Mouse (Mus musculus) midbrain, embryonic 14.5 days (tissue): ENCODE results near the gene Rtn4rl2. TPM values are rescaled to one million over a fixed set of nuclear protein-coding genes. Genes with fewer than 3 reads are reported as not detected.

Source experiments
- ATAC-seq: fragments of 200-750 bp; cut with Nextera tagmentation; 2 replicates; pipeline ENCODE4 v1.8.0; 2017; ENCODE audit warnings: moderate number of reproducible peaks, moderate library complexity; ENCODE audit not compliant: low FRiP score, low TSS enrichment
- DNase-seq: peaks from one replicate; pipeline ENCODE4 v3.0.0-alpha.2; 2015
- H3K27ac ChIP-seq: fragments of 300-500 bp; sonication (generic); replicated peaks from 2 replicates; pipeline ENCODE4 v1.5.1; 2014; ENCODE audit warnings: mild to moderate bottlenecking, low read depth, low read length, moderate library complexity
- H3K27me3 ChIP-seq: fragments of 300-500 bp; sonication (generic); 2 replicates; pipeline ENCODE4 v1.6.1; 2014; ENCODE audit warnings: low read length, control low read depth, mixed read lengths; ENCODE audit not compliant: control insufficient read depth, insufficient read depth
- H3K36me3 ChIP-seq: fragments of 300-500 bp; sonication (generic); 2 replicates; pipeline ENCODE4 v1.6.1; 2014; ENCODE audit warnings: low read length, control low read depth; ENCODE audit not compliant: control insufficient read depth, insufficient read depth
- H3K4me1 ChIP-seq: fragments of 300-500 bp; sonication (generic); 2 replicates; pipeline ENCODE4 v1.6.1; 2014; ENCODE audit warnings: mild to moderate bottlenecking, antibody characterized with exemption, low read length, control low read depth; ENCODE audit not compliant: control insufficient read depth, insufficient read depth
- H3K4me2 ChIP-seq: fragments of 300-500 bp; sonication (generic); 2 replicates; pipeline ENCODE4 v1.6.1; 2014; ENCODE audit warnings: mild to moderate bottlenecking, low read length, moderate library complexity
- H3K4me3 ChIP-seq: fragments of 300-500 bp; sonication (generic); replicated peaks from 2 replicates; pipeline ENCODE4 v1.5.1; 2014; ENCODE audit warnings: low read depth, low read length
- H3K9ac ChIP-seq: fragments of 300-500 bp; sonication (generic); replicated peaks from 2 replicates; pipeline ENCODE4 v1.6.1; 2014; ENCODE audit warnings: mild to moderate bottlenecking, low read length, moderate library complexity
- H3K9me3 ChIP-seq: fragments of 300-500 bp; sonication (generic); 2 replicates; pipeline ENCODE4 v1.6.1; 2016; ENCODE audit warnings: low read length, control low read depth, mixed read lengths; ENCODE audit not compliant: control insufficient read depth
- WGBS: fragments of 180-500 bp; shearing (Covaris S2); extraction: QIAGEN DNeasy Blood & Tissue Kit; methylation state at CpG from one replicate; pipeline ENCODE4 v1.1.7; 2014; 5-methylcytosine and 5-hydroxymethylcytosine counted together
- microRNA-seq: library from miRNA; unstranded; fragments of <30 nt; microRNA quantifications from one replicate; pipeline ENCODE4, GENCODE M21; 2016
- polyA plus RNA-seq: library from polyadenylated mRNA; unstranded; fragments of >200 nt; fragmentation: Nextera tagmentation; extraction: Ambion mirVana; gene quantifications from 2 replicates; pipeline ENCODE4 v1.2.1, GENCODE M21; 2014

Rtn4rl2 gene
- polyA plus RNA-seq, 1 experiment from 2014 or later: 4.5 TPM

GRCm38 (mm10) chr2:84837107-84837506 is 49.4 kb downstream of the Rtn4rl2 start:
- no peak for DNase-seq
- H3K4me3 ChIP-seq: no peak overlapping the region
- no peak overlapping the region for H3K27ac ChIP-seq
- H3K9ac ChIP-seq: no peak overlapping the region
- peaks cover 14% of the 10 kb centered on the region for H3K4me1 ChIP-seq
- H3K36me3 ChIP-seq: no peaks in the 10 kb centered on the region
- H3K9me3 ChIP-seq: no peaks in the 10 kb centered on the region
- ATAC-seq: no peak
- no peak overlapping the region for H3K4me2 ChIP-seq
- WGBS: 69% methylated on average over 8 of the region's 8 CpGs
- peaks cover 44% of the 10 kb centered on the region for H3K27me3 ChIP-seq

DNA sequence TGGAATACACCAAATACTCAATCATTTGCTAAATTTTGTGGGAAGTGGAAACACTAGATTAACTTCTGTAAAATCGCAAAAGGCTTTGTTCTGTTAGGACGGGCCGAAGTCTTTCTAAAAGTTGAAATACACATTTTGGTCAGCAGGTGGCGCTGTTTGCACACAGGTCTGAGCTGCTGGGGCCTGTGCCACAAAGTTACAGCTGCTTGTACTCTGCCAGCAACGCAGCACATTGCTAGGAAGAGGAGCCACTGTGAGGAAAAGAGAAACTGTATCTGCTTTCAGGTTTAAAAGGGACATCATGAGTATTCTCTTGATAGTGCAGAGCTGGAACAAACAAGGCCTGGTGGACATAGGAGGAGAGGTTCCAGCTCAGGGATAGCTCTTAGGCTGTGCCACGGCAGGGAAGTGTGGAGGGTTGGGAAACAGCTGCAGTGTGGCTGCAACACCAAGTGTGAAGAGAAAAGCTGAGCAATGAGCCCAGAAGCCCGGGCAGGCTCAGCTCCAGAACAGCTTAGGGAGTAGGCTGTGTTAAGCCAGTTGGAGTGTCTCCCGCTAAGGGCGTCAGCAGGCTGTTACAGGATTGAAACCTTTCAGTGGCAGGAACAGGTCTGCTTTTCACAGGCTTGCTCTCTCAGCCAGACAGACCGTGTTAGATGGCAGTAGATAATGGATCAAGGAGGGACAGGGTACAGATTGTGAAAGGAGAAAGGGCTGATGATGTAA is 54.7 kb downstream of the Rtn4rl2 start:
- Histone ChIP-seq H3K27me3 (no peaks in the 10 kb centered on the region), H3K36me3 (peaks cover 11% of the 10 kb centered on the region), H3K9ac (no peak overlapping the region), H3K27ac (no peak overlapping the region), H3K4me1 (peaks cover 7% of the 10 kb centered on the region), H3K4me2 (no peak overlapping the region), H3K9me3 (no peaks in the 10 kb centered on the region), H3K4me3 (no peak overlapping the region)
- peak; percentile 61; the same call in 1 of the 2 replicates for ATAC-seq
- WGBS: 37% methylated on average over 10 of the region's 10 CpGs
- peak; percentile 95 for DNase-seq

- H3K4me3 ChIP-seq: peak overlapping the region; percentile 84
- ATAC-seq: peak; percentile 46
- no peaks in the 10 kb centered on the region for H3K27me3 ChIP-seq
- 1% methylated on average over 29 of the region's 29 CpGs for WGBS
- H3K27ac ChIP-seq: 0 out of 2 replicates have a peak overlapping the region, but pooled peaks have one; percentile 20
- no peaks in the 10 kb centered on the region for H3K9me3 ChIP-seq
- H3K36me3 ChIP-seq: peaks cover 11% of the 10 kb centered on the region
- DNase-seq: no peak
- H3K4me2 ChIP-seq: peak overlapping the region; percentile 100
- peaks cover 7% of the 10 kb centered on the region for H3K4me1 ChIP-seq
- peak overlapping the region; percentile 66 for H3K9ac ChIP-seq
These were observed 59.1 kb downstream of the Rtn4rl2 start for GRCm38 (mm10) chr2:84827283-84827920.

- WGBS: under 1% methylated on average over 34 of the region's 34 CpGs
- peak within 1 kb of the TSS; percentile 66 for H3K9ac ChIP-seq
- H3K27me3 ChIP-seq: no peaks in the 10 kb centered on the region
- H3K4me2 ChIP-seq: peak within 1 kb of the TSS; percentile 100
- H3K27ac ChIP-seq: peak within 1 kb of the TSS; percentile 20; the same call in 1 of the 2 replicates
- peaks cover 7% of the 10 kb centered on the region for H3K4me1 ChIP-seq
- peak; percentile 91 for ATAC-seq
- peak; percentile 96 for DNase-seq
- peaks cover 11% of the 10 kb centered on the region for H3K36me3 ChIP-seq
- peak within 1 kb of the TSS; percentile 84 for H3K4me3 ChIP-seq
- H3K9me3 ChIP-seq: no peaks in the 10 kb centered on the region
These were observed 59.8 kb downstream of the Rtn4rl2 start, which contains the start of gene Timm10 for GRCm38 (mm10) chr2:84826488-84827282. TSS of gene Timm10 (plus strand) at chr2:84826997.

GRCm38 (mm10) chr2:84823237-84823636 is 63.3 kb downstream of the Rtn4rl2 start:
- H3K4me3 ChIP-seq: no peak overlapping the region
- ATAC-seq: no peak
- no peaks in the 10 kb centered on the region for H3K9me3 ChIP-seq
- no peak overlapping the region for H3K9ac ChIP-seq
- H3K4me1 ChIP-seq: peaks cover 7% of the 10 kb centered on the region
- peaks cover 4% of the 10 kb centered on the region; the same call in 1 of the 2 replicates for H3K27me3 ChIP-seq
- 62% methylated on average over 2 of the region's 2 CpGs for WGBS
- DNase-seq: no peak
- H3K27ac ChIP-seq: no peak overlapping the region
- no peak overlapping the region for H3K4me2 ChIP-seq
- no peaks in the 10 kb centered on the region for H3K36me3 ChIP-seq

DNA sequence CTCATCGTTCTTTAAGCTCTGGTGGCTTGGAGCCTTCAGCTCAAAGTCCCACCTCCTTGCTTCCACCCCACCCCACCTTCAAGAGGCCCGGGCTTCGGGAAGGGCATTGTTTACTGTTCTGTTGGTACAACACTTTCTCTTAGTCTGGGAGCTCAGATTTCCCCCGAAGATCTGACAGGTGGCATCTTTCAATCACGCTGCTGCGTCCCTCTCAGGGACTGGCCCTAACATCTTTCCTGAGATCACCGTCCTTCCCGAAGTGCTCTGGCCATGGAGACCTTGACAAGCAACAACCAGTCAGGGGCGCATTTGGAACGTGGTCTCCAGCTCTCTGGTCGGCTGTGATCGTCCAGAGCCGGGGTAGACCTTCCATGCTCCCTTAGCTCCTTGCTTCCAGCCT is 64.0 kb downstream of the Rtn4rl2 start, which contains the start of gene Smtnl1:
Gene Smtnl1, minus strand, starts transcription at position 101 of the 400 bp plus-strand sequence.
- ATAC-seq (no peak), DNase-seq (no peak)
- no peak within 1 kb of the TSS for H3K4me3 ChIP-seq
- H3K9me3 ChIP-seq: no peaks in the 10 kb centered on the region
- H3K27ac ChIP-seq: no peak within 1 kb of the TSS
- H3K27me3 ChIP-seq: peaks cover 4% of the 10 kb centered on the region; the same call in 1 of the 2 replicates
- H3K4me1 ChIP-seq: peaks cover 1% of the 10 kb centered on the region
- WGBS: 69% methylated on average over 13 of the region's 13 CpGs
- no peaks in the 10 kb centered on the region for H3K36me3 ChIP-seq
- H3K4me2 ChIP-seq: no peak within 1 kb of the TSS
- H3K9ac ChIP-seq: no peak within 1 kb of the TSS

Small RNA genes within 50 kb of the gene (microRNA-seq; reads per million reads assigned to microRNA genes)
- gene Gm24332: not detected

Other genes starting within 250 kb of the Rtn4rl2 start
- gene Ctnnd1, start 235.9 kb downstream of the Rtn4rl2 start, polyA plus RNA-seq: 21.9 and 33.8 TPM in 2 replicates
- gene Btbd18, start 227.6 kb downstream of the Rtn4rl2 start, polyA plus RNA-seq: 0.37 and 0.53 TPM in 2 replicates
- 220 and 232 TPM in 2 replicates for gene Selenoh, start 215.9 kb downstream of the Rtn4rl2 start, polyA plus RNA-seq
- not detected in 2 replicates for gene Gm28635, start 208.7 kb downstream of the Rtn4rl2 start, polyA plus RNA-seq
- gene Med19, start 208.3 kb downstream of the Rtn4rl2 start, polyA plus RNA-seq: 55.4 and 56.5 TPM in 2 replicates
- gene Tmx2, start 207.6 kb downstream of the Rtn4rl2 start, polyA plus RNA-seq: 269 and 277 TPM in 2 replicates
- 21.5 and 21.8 TPM in 2 replicates for gene Zdhhc5, start 171.5 kb downstream of the Rtn4rl2 start, polyA plus RNA-seq
- gene Clp1, start 159.4 kb downstream of the Rtn4rl2 start, polyA plus RNA-seq: 23.3 and 25.4 TPM in 2 replicates
- gene Ypel4, start 152.7 kb downstream of the Rtn4rl2 start, polyA plus RNA-seq: 23.5 and 24.7 TPM in 2 replicates
- 2.0 and 3.3 TPM in 2 replicates for gene Gm19426, start 143.1 kb downstream of the Rtn4rl2 start, polyA plus RNA-seq
- 19.7 and 33.6 TPM in 2 replicates for gene Serping1, start 111.3 kb downstream of the Rtn4rl2 start, polyA plus RNA-seq
- gene Ube2l6, start 87.9 kb downstream of the Rtn4rl2 start, polyA plus RNA-seq: 11.7 and 19.5 TPM in 2 replicates
- gene Smtnl1, start 64.1 kb downstream of the Rtn4rl2 start, polyA plus RNA-seq: not detected in 2 replicates
- gene Timm10, start 59.7 kb downstream of the Rtn4rl2 start, polyA plus RNA-seq: 58.6 and 80.6 TPM in 2 replicates
- 0.90 and 2.4 TPM in 2 replicates for gene Slc43a1, start 47.9 kb downstream of the Rtn4rl2 start, polyA plus RNA-seq
- gene Slc43a3, start 49.9 kb upstream of the Rtn4rl2 start, polyA plus RNA-seq: 1.7 and 4.2 TPM in 2 replicates
- gene Prg2, start 93.8 kb upstream of the Rtn4rl2 start, polyA plus RNA-seq: not detected in 2 replicates
- gene Prg3, start 101.5 kb upstream of the Rtn4rl2 start, polyA plus RNA-seq: not detected in 2 replicates
- gene Ssrp1, start 150.5 kb upstream of the Rtn4rl2 start, polyA plus RNA-seq: 160 and 204 TPM in 2 replicates
- gene P2rx3, start 150.8 kb upstream of the Rtn4rl2 start, polyA plus RNA-seq: 0.91 and 1.5 TPM in 2 replicates
- gene Tnks1bp1, start 161.3 kb upstream of the Rtn4rl2 start, polyA plus RNA-seq: 7.9 and 10.4 TPM in 2 replicates
- gene Aplnr, start 249.5 kb upstream of the Rtn4rl2 start, polyA plus RNA-seq: 10.7 and 27.7 TPM in 2 replicates